Mouse (Mus musculus) midbrain, embryonic 12.5 days (tissue): ENCODE data around the gene Naxd. TPM values are rescaled to one million over a fixed set of nuclear protein-coding genes. Genes with fewer than 3 reads are reported as not detected.

Experiments used
- ATAC-seq: fragments of 200-750 bp; cut with Nextera tagmentation; 2 replicates; pipeline ENCODE4 v1.8.0; 2017; ENCODE audit warnings: low read depth, moderate TSS enrichment, moderate library complexity; ENCODE audit not compliant: low FRiP score
- H3K27ac ChIP-seq: fragments of 300-500 bp; sonication (generic); replicated peaks from 2 replicates; pipeline ENCODE4 v1.5.1; 2016; ENCODE audit warnings: mild to moderate bottlenecking
- H3K27me3 ChIP-seq: fragments of 300-500 bp; sonication (generic); 2 replicates; pipeline ENCODE4 v1.6.1; 2016; ENCODE audit warnings: mild to moderate bottlenecking
- H3K36me3 ChIP-seq: fragments of 300-500 bp; sonication (generic); 2 replicates; pipeline ENCODE4 v1.6.1; 2016
- H3K4me1 ChIP-seq: fragments of 300-500 bp; sonication (generic); 2 replicates; pipeline ENCODE4 v1.6.1; 2016
- H3K4me2 ChIP-seq: fragments of 300-500 bp; sonication (generic); replicated peaks from 2 replicates; pipeline ENCODE4 v1.6.1; 2016; ENCODE audit warnings: mild to moderate bottlenecking, moderate library complexity
- H3K4me3 ChIP-seq: fragments of 300-500 bp; sonication (generic); 2 replicates; pipeline ENCODE4 v1.5.1; 2016; ENCODE audit warnings: mild to moderate bottlenecking
- H3K9ac ChIP-seq: fragments of 300-500 bp; sonication (generic); replicated peaks from 2 replicates; pipeline ENCODE4 v1.6.1; 2016; ENCODE audit warnings: mild to moderate bottlenecking, moderate library complexity
- H3K9me3 ChIP-seq: fragments of 300-500 bp; sonication (generic); 2 replicates; pipeline ENCODE4 v1.6.1; 2016; ENCODE audit warnings: mild to moderate bottlenecking
- whole genome bisulfite sequencing: fragments of 180-500 bp; shearing (Covaris S2); methylation state at CpG from one replicate; pipeline ENCODE4 v1.1.7; 2016; 5-methylcytosine and 5-hydroxymethylcytosine counted together
- polyA plus RNA-seq: library from polyadenylated mRNA; unstranded; fragments of >200 nt; fragmentation: Nextera tagmentation; extraction: Ambion mirVana; gene quantifications from 2 replicates; pipeline ENCODE4 v1.2.1, GENCODE M21; 2016

Naxd gene
- polyA plus RNA-seq, 1 experiment from 2014 or later, result 122 TPM

- WGBS, result 91% methylated on average over 5 of the region's 5 CpGs
- Histone ChIP-seq H3K9ac (no peak overlapping the region), H3K36me3 (peaks cover 64% of the 10 kb centered on the region), H3K9me3 (0 out of 2 replicates have a peak, but pooled peaks cover 4% of the 10 kb centered on the region), H3K4me1 (peaks cover 4% of the 10 kb centered on the region), H3K27me3 (no peaks in the 10 kb centered on the region), H3K4me2 (no peak overlapping the region), H3K27ac (no peak overlapping the region), H3K4me3 (no peak overlapping the region)
- ATAC-seq, result no peak
Observed at GRCm38 (mm10) chr8:11564236-11564635, 66.9 kb downstream of the Naxd start.

Other genes starting within 250 kb of the Naxd start
- gene Col4a2, start 184.7 kb upstream of the Naxd start, polyA plus RNA-seq, result 73.3 and 82.0 TPM in 2 replicates
- 147 and 176 TPM in 2 replicates for gene Col4a1, start 184.7 kb upstream of the Naxd start, polyA plus RNA-seq
- gene Rab20, start 18.8 kb upstream of the Naxd start, polyA plus RNA-seq, result 0.22 and 0.50 TPM in 2 replicates
- 17.6 and 20.9 TPM in 2 replicates for gene Cars2, start 53.3 kb downstream of the Naxd start, polyA plus RNA-seq
- gene Ing1, start 58.1 kb downstream of the Naxd start, polyA plus RNA-seq, result 45.2 and 49.3 TPM in 2 replicates
- 119 TPM in 2 replicates for gene Ankrd10, start 138.3 kb downstream of the Naxd start, polyA plus RNA-seq
- gene 1700016D06Rik, start 203.6 kb downstream of the Naxd start, polyA plus RNA-seq, result 0.23 TPM in 1 of 2 replicates, not detected in the other
- 73.1 and 73.3 TPM in 2 replicates for gene Arhgef7, start 230.2 kb downstream of the Naxd start, polyA plus RNA-seq